Mouse (Mus musculus) heart, embryonic 14.5 days (tissue): ENCODE measurements around the gene Sel1l3. TPM values are rescaled to one million over a fixed set of nuclear protein-coding genes. Genes with fewer than 3 reads are reported as not detected.

Source experiments
- ATAC-seq: fragments of 200-750 bp; cut with Nextera tagmentation; 2 replicates; pipeline ENCODE4 v1.8.0; 2017; ENCODE audit warnings: low read depth, moderate TSS enrichment; ENCODE audit not compliant: insufficient number of reproducible peaks, insufficient read depth, low FRiP score
- H3K27ac ChIP-seq, 2 experiments: fragments of 200-500 bp in 1 of 2; fragments of 300-500 bp in 1 of 2; sonication (generic) in 1 of 2; replicated peaks in 1 of 2; 2 replicates each; pipeline ENCODE4 v1.5.1; 2012 to 2014; ENCODE audit warnings: low read depth in 2 of 2, low read length in 2 of 2, control low read depth in 1 of 2, mild to moderate bottlenecking in 1 of 2, mixed read lengths in 1 of 2; ENCODE audit not compliant: control insufficient read depth in 1 of 2, insufficient read depth in 1 of 2
- H3K27me3 ChIP-seq: fragments of 300-500 bp; sonication (generic); 2 replicates; pipeline ENCODE4 v1.6.1; 2014; ENCODE audit warnings: mild to moderate bottlenecking, low read length, control low read depth; ENCODE audit not compliant: control insufficient read depth, insufficient read depth
- H3K36me3 ChIP-seq: fragments of 300-500 bp; sonication (generic); 2 replicates; pipeline ENCODE4 v1.6.1; 2014; ENCODE audit warnings: mild to moderate bottlenecking, control low read depth, low read length, mixed read lengths; ENCODE audit not compliant: control insufficient read depth, insufficient read depth
- H3K4me1 ChIP-seq, 2 experiments: fragments of 200-500 bp in 1 of 2; fragments of 300-500 bp in 1 of 2; sonication (generic) in 1 of 2; 2 replicates each; pipeline ENCODE4 v1.6.1; 2012 to 2014; ENCODE audit warnings: low read length in 2 of 2, control low read depth in 1 of 2, mixed read lengths in 1 of 2; ENCODE audit not compliant: control insufficient read depth in 2 of 2, insufficient read depth in 2 of 2
- H3K4me2 ChIP-seq: fragments of 300-500 bp; sonication (generic); 2 replicates; pipeline ENCODE4 v1.6.1; 2014; ENCODE audit warnings: mild to moderate bottlenecking, low read length
- H3K4me3 ChIP-seq, 2 experiments: fragments of 200-500 bp in 1 of 2; fragments of 300-500 bp in 1 of 2; sonication (generic) in 1 of 2; 2 replicates each; pipeline ENCODE4 v1.5.1; 2012 to 2014; ENCODE audit warnings: low read length in 2 of 2, mild to moderate bottlenecking in 2 of 2, control low read depth in 1 of 2, low read depth in 1 of 2, moderate library complexity in 1 of 2; ENCODE audit not compliant: control insufficient read depth in 1 of 2, insufficient read depth in 1 of 2
- H3K9ac ChIP-seq: fragments of 300-500 bp; sonication (generic); 2 replicates; pipeline ENCODE4 v1.6.1; 2014; ENCODE audit warnings: mild to moderate bottlenecking, low read length
- H3K9me3 ChIP-seq: fragments of 300-500 bp; sonication (generic); 2 replicates; pipeline ENCODE4 v1.6.1; 2016; ENCODE audit warnings: low read length, control low read depth; ENCODE audit not compliant: control insufficient read depth
- WGBS: fragments of 180-500 bp; shearing (Covaris S2); extraction: QIAGEN DNeasy Blood & Tissue Kit; methylation state at CpG from one replicate; pipeline ENCODE4 v1.1.7; 2014; 5-methylcytosine and 5-hydroxymethylcytosine counted together
- polyA plus RNA-seq: library from polyadenylated mRNA; unstranded; fragments of >200 nt; fragmentation: Nextera tagmentation; extraction: Ambion mirVana; gene quantifications from 2 replicates; pipeline ENCODE4 v1.2.1, GENCODE M21; 2014

Gene Sel1l3
- 1.5 and 1.7 TPM in 2 replicates for polyA plus RNA-seq

GRCm38 (mm10) chr5:53213711-53214352 is at the start of gene Sel1l3:
Gene Sel1l3, minus strand, starts transcription at chr5:53213927.
- Histone ChIP-seq H3K4me1 (peaks cover 19 to 21% of the 10 kb centered on the region in 2 experiments), H3K27ac (no peak within 1 kb of the TSS), H3K4me2 (peak within 1 kb of the TSS; percentile 100), H3K4me3 (peak within 1 kb of the TSS; percentile 61 to 65), H3K9ac (peak within 1 kb of the TSS; percentile 74), H3K36me3 (no peaks in the 10 kb centered on the region), H3K27me3 (peaks cover 22% of the 10 kb centered on the region), H3K9me3 (no peaks in the 10 kb centered on the region)
- WGBS: 3% methylated on average over 24 of the region's 29 CpGs
- ATAC-seq: peak; percentile 20; the same call in 1 of the 2 replicates

- Histone ChIP-seq H3K9me3 (no peaks in the 10 kb centered on the region), H3K4me3 (no peak overlapping the region), H3K9ac (no peak overlapping the region), H3K4me2 (no peak overlapping the region), H3K27ac (no peak overlapping the region), H3K4me1 (peaks cover 9 to 12% of the 10 kb centered on the region in 2 experiments; a peak in 3 of 4 replicates), H3K36me3 (no peaks in the 10 kb centered on the region), H3K27me3 (no peaks in the 10 kb centered on the region)
- WGBS: 71% methylated on average over 10 of the region's 10 CpGs
- no peak for ATAC-seq
Observed at GRCm38 (mm10) chr5:53261999-53262398, 48.3 kb upstream of the Sel1l3 start.

- Histone ChIP-seq H3K27ac (no peak overlapping the region), H3K4me1 (peaks cover 6 to 14% of the 10 kb centered on the region in 2 experiments; a peak in 3 of 4 replicates), H3K4me2 (no peak overlapping the region), H3K9me3 (no peaks in the 10 kb centered on the region), H3K9ac (no peak overlapping the region), H3K4me3 (no peak overlapping the region), H3K27me3 (no peaks in the 10 kb centered on the region), H3K36me3 (no peaks in the 10 kb centered on the region)
- ATAC-seq: no peak
- WGBS: 67% methylated on average over 5 of the region's 5 CpGs
Observed at GRCm38 (mm10) chr5:53259894-53260293, 46.2 kb upstream of the Sel1l3 start.

GRCm38 (mm10) chr5:53258038-53258786 is 44.5 kb upstream of the Sel1l3 start:
- no peaks in the 10 kb centered on the region for H3K36me3 ChIP-seq
- H3K4me2 ChIP-seq: peak overlapping the region; percentile 73
- 1% methylated on average over 29 of the region's 29 CpGs for WGBS
- ATAC-seq: peak; percentile 41; the same call in 1 of the 2 replicates
- peak overlapping the region; percentile 39 for H3K4me3 ChIP-seq
- H3K9ac ChIP-seq: peak overlapping the region; percentile 51
- H3K27ac ChIP-seq: peak overlapping the region in 1 of 2 experiments; percentile 12; a peak in 2 of 4 replicates
- H3K4me1 ChIP-seq: peaks cover 9 to 14% of the 10 kb centered on the region in 2 experiments; a peak in 3 of 4 replicates
- H3K27me3 ChIP-seq: no peaks in the 10 kb centered on the region
- H3K9me3 ChIP-seq: no peaks in the 10 kb centered on the region

GRCm38 (mm10) chr5:53254821-53255220 is 41.1 kb upstream of the Sel1l3 start:
- 69% methylated on average over 3 of the region's 3 CpGs for WGBS
- H3K4me2 ChIP-seq: no peak overlapping the region
- H3K36me3 ChIP-seq: no peaks in the 10 kb centered on the region
- no peak overlapping the region for H3K27ac ChIP-seq
- H3K27me3 ChIP-seq: no peaks in the 10 kb centered on the region
- no peak overlapping the region for H3K4me3 ChIP-seq
- H3K4me1 ChIP-seq: peaks cover 20 to 29% of the 10 kb centered on the region in 2 experiments
- no peak overlapping the region for H3K9ac ChIP-seq
- ATAC-seq: no peak
- no peaks in the 10 kb centered on the region for H3K9me3 ChIP-seq

- ATAC-seq: no peak
- 91% methylated on average over 5 of the region's 5 CpGs for WGBS
- Histone ChIP-seq H3K4me3 (no peak overlapping the region), H3K36me3 (no peaks in the 10 kb centered on the region), H3K9me3 (no peaks in the 10 kb centered on the region), H3K4me2 (no peak overlapping the region), H3K4me1 (peaks cover 20 to 29% of the 10 kb centered on the region in 2 experiments), H3K9ac (no peak overlapping the region), H3K27me3 (no peaks in the 10 kb centered on the region), H3K27ac (no peak overlapping the region)
Observed at GRCm38 (mm10) chr5:53254154-53254553, 40.4 kb upstream of the Sel1l3 start.

- Histone ChIP-seq H3K9me3 (no peaks in the 10 kb centered on the region), H3K27me3 (no peaks in the 10 kb centered on the region), H3K36me3 (no peaks in the 10 kb centered on the region), H3K4me1 (peaks cover 14 to 16% of the 10 kb centered on the region in 2 experiments), H3K27ac (no peak overlapping the region), H3K4me2 (no peak overlapping the region), H3K9ac (no peak overlapping the region), H3K4me3 (no peak overlapping the region)
- no peak for ATAC-seq
- 69% methylated on average over 4 of the region's 4 CpGs for WGBS
Observed at GRCm38 (mm10) chr5:53249431-53250061, 35.8 kb upstream of the Sel1l3 start.
